Mouse (Mus musculus): ENCODE data around the gene B3galt6. TPM values are rescaled to one million over a fixed set of nuclear protein-coding genes. Genes with fewer than 3 reads are reported as not detected.
A peak's percentile ranks its signal among the peaks of the same experiment; 100 is the strongest.

B3galt6 gene
- polyA plus RNA-seq (2015; fragmentation: Nextera tagmentation; extraction: Ambion mirVana): 8.8 and 10.7 TPM in 2 replicates

DNA sequence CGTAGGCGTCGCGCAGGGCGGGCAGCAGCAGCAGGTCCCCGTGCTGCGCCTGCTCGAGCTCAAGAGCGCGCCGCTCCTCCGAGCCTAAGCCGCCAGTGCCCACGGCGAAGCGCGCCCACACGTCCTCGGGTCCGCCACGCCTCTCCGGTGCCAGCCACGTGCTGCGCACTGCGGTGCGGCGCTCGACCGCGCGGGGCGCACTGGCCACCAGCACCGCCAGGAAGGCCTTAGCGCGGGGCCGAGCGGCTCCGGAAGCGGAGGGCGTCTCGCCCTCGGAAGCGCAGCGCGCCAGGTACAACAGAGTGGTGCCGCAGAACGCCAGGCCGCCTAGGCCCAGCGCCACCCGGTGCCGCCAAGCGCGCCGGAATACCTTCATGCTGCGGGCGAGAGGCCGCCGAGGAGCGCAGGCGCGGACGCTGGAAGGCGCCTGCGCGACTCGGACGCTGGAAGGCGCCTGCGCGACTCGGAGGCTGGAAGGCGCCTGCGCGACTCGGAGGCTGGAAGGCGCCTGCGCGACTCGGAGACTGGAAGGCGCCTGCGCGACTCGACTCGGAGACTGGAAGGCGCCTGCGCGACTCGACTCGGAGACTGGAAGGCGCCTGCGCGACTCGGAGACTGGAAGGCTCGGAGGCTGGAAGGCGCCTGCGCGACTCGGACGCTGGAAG lies at the start of gene B3galt6, which contains the start of gene Sdf4:
TSS of gene B3galt6 (minus strand) at position 409 of the 665 bp plus-strand sequence.
TSS of gene Sdf4 (plus strand) at position 632 of the 665 bp plus-strand sequence.
- Histone ChIP-seq H3K36me3 (peaks cover 31% of the 10 kb centered on the region), H3K9me3 (no peaks in the 10 kb centered on the region), H3K27ac (replicated peaks) (peak within 1 kb of the TSS; percentile 97), H3K27me3 (replicated peaks) (no peaks in the 10 kb centered on the region), H3K4me3 (peak within 1 kb of the TSS; percentile 96), H3K9ac (peak within 1 kb of the TSS; percentile 88), H3K4me2 (peak within 1 kb of the TSS; percentile 99), H3K4me1 (peaks cover 31% of the 10 kb centered on the region)
- under 1% methylated on average over 99 of the region's 99 CpGs for WGBS
- ATAC-seq (ENCODE audit: extremely low read depth, insufficient number of reproducible peaks, low FRiP score, low TSS enrichment): peak; percentile 80

DNA sequence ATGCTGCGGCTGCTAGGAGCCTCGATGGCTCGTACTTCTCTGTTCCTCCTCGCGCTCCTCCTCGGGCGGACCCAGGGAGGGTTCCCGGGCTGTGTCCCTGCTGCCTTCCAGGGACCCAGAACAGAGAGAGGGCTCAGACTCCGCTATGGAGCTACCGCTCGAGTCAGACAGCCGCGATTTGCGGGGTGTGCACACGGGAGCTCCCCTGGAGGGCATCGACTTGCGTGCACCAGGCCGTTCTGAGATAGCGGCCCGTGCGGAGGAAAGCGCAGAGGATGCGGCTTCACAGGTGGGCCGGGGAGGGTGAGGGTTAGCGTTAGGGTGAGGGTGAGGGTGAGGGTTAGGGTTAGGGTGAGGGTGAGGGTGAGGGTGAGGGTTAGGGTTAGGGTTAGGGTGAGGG lies 42.5 kb upstream of the B3galt6 start:
- peaks cover 33% of the 10 kb centered on the region for H3K4me1 ChIP-seq
- H3K9me3 ChIP-seq: no peaks in the 10 kb centered on the region
- no peaks in the 10 kb centered on the region; the same call in 1 of the 2 replicates for H3K36me3 ChIP-seq
- H3K27me3 ChIP-seq (replicated peaks): peaks cover 29% of the 10 kb centered on the region
- WGBS: 4% methylated on average over 25 of the region's 25 CpGs
- H3K9ac ChIP-seq: peak overlapping the region; percentile 65
- ATAC-seq (ENCODE audit: extremely low read depth, insufficient number of reproducible peaks, low FRiP score, low TSS enrichment): no peak
- peak overlapping the region; percentile 65 for H3K4me2 ChIP-seq
- no peak overlapping the region for H3K27ac ChIP-seq (replicated peaks)
- peak overlapping the region; percentile 41 for H3K4me3 ChIP-seq

- 67% methylated on average over 4 of the region's 4 CpGs for WGBS
- ATAC-seq (ENCODE audit: extremely low read depth, insufficient number of reproducible peaks, low FRiP score, low TSS enrichment): no peak
- Histone ChIP-seq H3K4me3 (peak overlapping the region; percentile 41; the same call in 1 of the 2 replicates), H3K4me2 (no peak overlapping the region; the same call in 1 of the 2 replicates), H3K4me1 (peaks cover 33% of the 10 kb centered on the region), H3K27me3 (replicated peaks) (peaks cover 29% of the 10 kb centered on the region), H3K9ac (no peak overlapping the region), H3K27ac (replicated peaks) (no peak overlapping the region), H3K36me3 (peaks cover 5% of the 10 kb centered on the region), H3K9me3 (no peaks in the 10 kb centered on the region)
Observed at GRCm38 (mm10) chr4:156034301-156034700, 41.9 kb upstream of the B3galt6 start.

DNA sequence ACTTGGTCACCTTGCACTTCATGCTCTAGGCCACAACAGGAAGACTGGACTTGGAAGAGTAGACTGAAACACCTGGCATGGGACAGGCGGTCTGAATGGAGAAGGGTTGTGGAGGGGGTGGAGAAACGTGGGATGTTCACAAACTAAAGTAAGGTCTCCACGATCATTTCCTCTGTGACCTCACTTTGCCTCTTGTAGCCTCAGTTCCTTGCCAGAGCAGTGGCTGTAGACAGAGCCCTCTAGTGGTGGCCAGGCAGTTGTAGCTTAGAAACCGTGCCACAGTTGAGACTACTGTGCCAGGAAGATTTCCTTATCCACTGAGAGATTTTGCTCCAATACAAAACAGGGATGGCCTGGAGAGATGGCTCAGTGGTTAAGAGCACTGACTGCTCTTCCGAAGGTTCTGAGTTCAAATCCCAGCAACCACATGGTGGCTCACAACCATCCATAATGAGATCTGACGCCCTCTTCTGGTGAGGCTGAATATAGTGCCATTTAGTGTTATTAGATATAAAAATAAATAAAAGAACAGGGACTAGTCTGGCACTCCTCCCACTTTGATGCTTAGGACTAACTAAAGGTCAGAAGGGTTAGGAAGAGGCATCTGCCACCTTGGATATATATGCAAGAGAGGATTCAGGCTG lies 41.1 kb upstream of the B3galt6 start:
- H3K9me3 ChIP-seq: no peaks in the 10 kb centered on the region
- peaks cover 33% of the 10 kb centered on the region for H3K4me1 ChIP-seq
- peaks cover 29% of the 10 kb centered on the region for H3K27me3 ChIP-seq (replicated peaks)
- H3K36me3 ChIP-seq: peaks cover 12% of the 10 kb centered on the region
- ATAC-seq (ENCODE audit: extremely low read depth, insufficient number of reproducible peaks, low FRiP score, low TSS enrichment): no peak
- no peak overlapping the region for H3K27ac ChIP-seq (replicated peaks)
- no peak overlapping the region for H3K9ac ChIP-seq
- no peak overlapping the region for H3K4me3 ChIP-seq
- WGBS: 42% methylated on average over 6 of the region's 6 CpGs
- H3K4me2 ChIP-seq: no peak overlapping the region

DNA sequence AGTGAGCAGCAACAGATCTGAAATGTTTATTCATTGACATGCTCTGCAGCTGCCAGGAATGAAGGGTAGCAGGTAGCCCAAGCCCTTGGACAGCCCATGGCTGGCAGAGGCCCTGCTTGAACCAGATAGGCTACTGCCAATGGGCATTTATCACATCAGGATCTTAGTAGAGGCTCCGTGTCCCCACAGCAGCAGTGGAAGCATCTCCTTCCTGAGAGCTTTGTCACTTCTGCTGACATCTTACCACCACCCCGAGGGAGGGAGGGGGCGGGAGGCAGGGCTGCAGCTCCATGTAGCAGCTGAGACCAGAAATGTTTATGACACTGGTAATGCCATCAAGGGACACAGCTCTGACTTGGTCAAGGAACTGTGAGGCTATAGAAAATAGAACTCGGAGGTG lies 40.4 kb upstream of the B3galt6 start:
- 78% methylated on average over 4 of the region's 4 CpGs for WGBS

DNA sequence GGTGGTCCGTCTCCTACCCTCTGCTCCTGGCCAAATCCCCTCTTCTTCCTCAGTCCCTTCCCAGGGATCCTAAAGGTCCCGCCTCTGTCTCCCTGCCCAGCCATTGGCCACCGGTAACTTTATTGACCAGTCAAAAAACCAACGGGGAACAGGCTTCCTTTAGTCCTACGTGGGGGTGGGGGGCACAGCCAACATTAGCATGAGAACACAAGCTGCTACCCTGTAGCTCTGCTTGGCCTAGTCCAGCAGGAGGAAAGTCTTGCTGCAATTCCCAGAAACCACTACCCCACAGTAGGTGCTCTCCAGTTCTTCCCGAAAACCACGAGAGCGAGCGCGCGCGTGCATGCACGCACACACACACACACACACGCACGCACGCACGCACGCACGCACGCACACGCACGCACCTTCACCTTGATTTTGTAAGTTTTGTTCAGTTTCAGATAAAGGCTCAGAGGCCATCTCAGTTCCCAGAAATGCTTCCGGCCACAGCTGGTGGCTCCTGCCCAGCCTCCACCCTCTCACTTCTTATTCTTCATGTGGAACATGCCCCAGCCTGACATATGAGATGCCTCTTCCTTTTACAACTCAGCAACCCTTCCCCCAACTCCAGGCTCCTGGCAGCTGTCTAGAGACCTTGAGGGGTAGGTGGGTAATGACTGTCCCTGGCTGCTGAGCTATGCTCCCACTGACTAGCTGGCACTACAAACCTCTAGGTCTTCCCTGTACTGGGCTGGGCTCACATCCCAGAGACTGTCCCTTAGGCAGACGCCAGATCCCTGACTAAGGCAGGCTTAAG lies 39.3 kb upstream of the B3galt6 start:
- Histone ChIP-seq H3K36me3 (peaks cover 30% of the 10 kb centered on the region), H3K27me3 (replicated peaks) (peaks cover 29% of the 10 kb centered on the region), H3K4me3 (peak overlapping the region; percentile 72), H3K27ac (replicated peaks) (peak overlapping the region; percentile 96), H3K9ac (peak overlapping the region; percentile 86), H3K4me1 (peaks cover 33% of the 10 kb centered on the region), H3K9me3 (no peaks in the 10 kb centered on the region), H3K4me2 (peak overlapping the region; percentile 86)
- WGBS: 1% methylated on average over 24 of the region's 24 CpGs
- peak; percentile 82; the same call in 1 of the 2 replicates for ATAC-seq (ENCODE audit: extremely low read depth, insufficient number of reproducible peaks, low FRiP score, low TSS enrichment)

More for the DNA sequence above, 40.4 kb upstream of the B3galt6 start:
- Histone ChIP-seq H3K27ac (replicated peaks) (peak overlapping the region; percentile 96), H3K9me3 (no peaks in the 10 kb centered on the region), H3K36me3 (peaks cover 19% of the 10 kb centered on the region), H3K27me3 (replicated peaks) (peaks cover 29% of the 10 kb centered on the region), H3K4me3 (no peak overlapping the region), H3K4me1 (peaks cover 33% of the 10 kb centered on the region), H3K9ac (no peak overlapping the region), H3K4me2 (peak overlapping the region; percentile 86; the same call in 1 of the 2 replicates)
- ATAC-seq (ENCODE audit: extremely low read depth, insufficient number of reproducible peaks, low FRiP score, low TSS enrichment): no peak

DNA sequence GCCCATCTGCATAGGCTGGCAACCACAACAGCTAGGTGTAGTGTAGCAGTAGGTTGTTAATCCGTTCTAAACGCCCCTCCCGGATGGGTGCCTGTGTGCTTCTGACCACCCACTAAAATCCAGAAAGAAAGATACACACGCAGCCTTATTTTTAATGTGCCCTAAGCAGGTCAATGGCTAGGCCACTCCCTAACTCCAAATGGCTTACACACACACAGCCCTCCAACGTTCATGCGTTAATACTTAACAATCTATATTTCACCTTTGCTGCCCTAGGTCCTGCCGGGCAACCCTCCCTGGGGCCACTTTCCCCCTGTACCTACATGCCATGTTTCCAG lies 38.8 kb upstream of the B3galt6 start:
- H3K27me3 ChIP-seq (replicated peaks): peaks cover 23% of the 10 kb centered on the region
- peaks cover 31% of the 10 kb centered on the region for H3K36me3 ChIP-seq
- no peaks in the 10 kb centered on the region for H3K9me3 ChIP-seq
- H3K4me2 ChIP-seq: peak overlapping the region; percentile 86
- WGBS: 8% methylated on average over 7 of the region's 7 CpGs
- H3K4me1 ChIP-seq: peaks cover 36% of the 10 kb centered on the region
- peak overlapping the region; percentile 86 for H3K9ac ChIP-seq
- peak overlapping the region; percentile 96 for H3K27ac ChIP-seq (replicated peaks)
- peak overlapping the region; percentile 72 for H3K4me3 ChIP-seq
- ATAC-seq (ENCODE audit: extremely low read depth, insufficient number of reproducible peaks, low FRiP score, low TSS enrichment): no peak

- no peak for ATAC-seq (ENCODE audit: extremely low read depth, insufficient number of reproducible peaks, low FRiP score, low TSS enrichment)
- WGBS: 46% methylated on average over 9 of the region's 9 CpGs
- H3K4me1 ChIP-seq: peaks cover 41% of the 10 kb centered on the region
- H3K36me3 ChIP-seq: peaks cover 31% of the 10 kb centered on the region
- peak overlapping the region; percentile 72 for H3K4me3 ChIP-seq
- H3K9me3 ChIP-seq: no peaks in the 10 kb centered on the region
- H3K27me3 ChIP-seq (replicated peaks): peaks cover 18% of the 10 kb centered on the region
- peak overlapping the region; percentile 86 for H3K4me2 ChIP-seq
- peak overlapping the region; percentile 86 for H3K9ac ChIP-seq
- peak overlapping the region; percentile 96 for H3K27ac ChIP-seq (replicated peaks)
Observed at GRCm38 (mm10) chr4:156030651-156031118, 38.2 kb upstream of the B3galt6 start.

- peaks cover 37% of the 10 kb centered on the region for H3K4me1 ChIP-seq
- H3K27me3 ChIP-seq (replicated peaks): no peaks in the 10 kb centered on the region
- peaks cover 31% of the 10 kb centered on the region for H3K36me3 ChIP-seq
- no peak for ATAC-seq (ENCODE audit: extremely low read depth, insufficient number of reproducible peaks, low FRiP score, low TSS enrichment)
- H3K4me2 ChIP-seq: no peak overlapping the region
- no peaks in the 10 kb centered on the region for H3K9me3 ChIP-seq
- H3K27ac ChIP-seq (replicated peaks): no peak overlapping the region
- H3K9ac ChIP-seq: no peak overlapping the region
- no peak overlapping the region for H3K4me3 ChIP-seq
- 89% methylated on average over 7 of the region's 7 CpGs for WGBS
Observed at GRCm38 (mm10) chr4:156028580-156028979, 36.1 kb upstream of the B3galt6 start.

DNA sequence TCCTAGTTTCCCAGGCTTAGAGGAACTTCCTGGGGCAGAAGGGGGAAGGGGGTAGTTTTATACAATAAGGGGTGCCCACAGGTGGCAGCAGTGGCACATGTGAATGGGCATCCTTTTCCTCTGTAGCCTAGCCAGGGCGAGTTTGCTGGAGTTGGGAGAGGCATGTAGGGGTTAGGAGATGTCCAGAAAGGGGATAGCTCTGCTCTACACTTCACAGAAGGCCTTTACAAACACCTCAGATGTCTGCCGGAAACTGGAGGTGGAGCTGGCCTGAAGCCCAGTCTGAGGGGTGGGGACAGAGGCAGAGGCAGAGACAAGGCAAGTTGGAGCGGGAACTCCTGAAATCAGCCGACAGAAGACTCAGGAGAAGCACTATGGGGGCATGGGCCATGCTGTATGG lies 33.6 kb upstream of the B3galt6 start, which contains the start of gene Tnfrsf18:
TSS of gene Tnfrsf18 (plus strand) at position 152 of the 400 bp plus-strand sequence.
- 0 out of 2 replicates have a peak, but pooled peaks have one; percentile 18 for ATAC-seq (ENCODE audit: extremely low read depth, insufficient number of reproducible peaks, low FRiP score, low TSS enrichment)
- H3K9me3 ChIP-seq: no peaks in the 10 kb centered on the region
- H3K4me3 ChIP-seq: no peak within 1 kb of the TSS
- H3K4me1 ChIP-seq: peaks cover 32% of the 10 kb centered on the region
- peaks cover 39% of the 10 kb centered on the region for H3K36me3 ChIP-seq
- 20% methylated on average over 4 of the region's 4 CpGs for WGBS
- no peaks in the 10 kb centered on the region for H3K27me3 ChIP-seq (replicated peaks)
- H3K4me2 ChIP-seq: 0 out of 2 replicates have a peak within 1 kb of the TSS, but pooled peaks have one; percentile 1
- H3K27ac ChIP-seq (replicated peaks): peak within 1 kb of the TSS; percentile 55
- peak within 1 kb of the TSS; percentile 12; the same call in 1 of the 2 replicates for H3K9ac ChIP-seq

DNA sequence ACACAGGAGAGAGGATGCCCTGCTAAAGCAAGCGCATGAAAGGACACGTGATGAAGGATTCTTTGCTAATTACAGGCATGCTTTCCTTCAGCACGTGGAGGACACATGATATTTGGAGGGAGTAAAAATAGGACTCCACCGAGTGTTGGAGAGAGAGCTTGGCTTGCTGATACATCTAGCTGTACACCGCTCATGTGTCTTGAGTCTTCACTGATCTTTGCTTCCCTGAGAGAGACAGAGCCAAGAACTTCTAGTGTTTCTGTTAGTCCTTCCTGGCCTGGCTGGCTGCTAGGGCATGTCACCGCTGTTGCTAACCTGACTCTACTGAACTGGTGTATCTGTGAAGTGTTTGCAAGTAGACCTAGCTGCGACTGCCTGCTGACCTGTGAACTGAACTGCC lies 31.7 kb upstream of the B3galt6 start:
- no peaks in the 10 kb centered on the region for H3K9me3 ChIP-seq
- H3K4me2 ChIP-seq: no peak overlapping the region
- H3K4me1 ChIP-seq: peaks cover 22% of the 10 kb centered on the region
- peaks cover 47% of the 10 kb centered on the region for H3K36me3 ChIP-seq
- H3K9ac ChIP-seq: no peak overlapping the region
- no peak overlapping the region for H3K27ac ChIP-seq (replicated peaks)
- no peak for ATAC-seq (ENCODE audit: extremely low read depth, insufficient number of reproducible peaks, low FRiP score, low TSS enrichment)
- no peaks in the 10 kb centered on the region for H3K27me3 ChIP-seq (replicated peaks)
- no peak overlapping the region for H3K4me3 ChIP-seq
- 82% methylated on average over 7 of the region's 7 CpGs for WGBS

All from heart, embryonic 13.5 days (tissue).